Mouse (Mus musculus) colon, adult 2 months (tissue): ENCODE data around the gene Usf2. TPM values are rescaled to one million over a fixed set of nuclear protein-coding genes. Genes with fewer than 3 reads are reported as not detected.

Source experiments
- polyA plus RNA-seq: library from polyadenylated mRNA; depleted of rRNA; stranded (reverse); fragments of >200 nt; gene quantifications from 2 replicates; pipeline ENCODE4 v1.2.3, GENCODE M21; 2012; rRNA removed

Usf2 gene
- polyA plus RNA-seq, result 131 and 151 TPM in 2 replicates

GRCm38 (mm10) chr7:30956756-30957366 lies at the start of gene Usf2:
Gene Usf2 (minus strand): TSS chr7:30956803.

GRCm38 (mm10) chr7:30973501-30974289 lies 17.1 kb upstream of the Usf2 start, which contains the start of gene Fam187b:
Gene Fam187b (plus strand): TSS chr7:30973790.

GRCm38 (mm10) chr7:30973251-30973500 lies 16.6 kb upstream of the Usf2 start, which contains the start of gene Lsr:
Gene Lsr (minus strand): TSS chr7:30973464.

GRCm38 (mm10) chr7:30943909-30944635 lies 12.5 kb downstream of the Usf2 start, which contains the start of gene Hamp:
Gene Hamp (minus strand): TSS chr7:30944032.

GRCm38 (mm10) chr7:30924581-30924980 lies 32.0 kb downstream of the Usf2 start, which contains the start of gene Hamp2:
Gene Hamp2 (minus strand): TSS chr7:30924681.

GRCm38 (mm10) chr7:30914732-30915131 lies 41.9 kb downstream of the Usf2 start, which contains the start of gene Mag:
Gene Mag (minus strand): TSS chr7:30914873.

Other genes with a start within 250 kb of the Usf2 start
- 0.51 and 0.90 TPM in 2 replicates for gene Atp4a, start 244.6 kb downstream of the Usf2 start, polyA plus RNA-seq
- 158 and 172 TPM in 2 replicates for gene Tmem147, start 227.3 kb downstream of the Usf2 start, polyA plus RNA-seq
- not detected in 2 replicates for gene Gapdhs, start 213.1 kb downstream of the Usf2 start, polyA plus RNA-seq
- gene Sbsn, start 205.3 kb downstream of the Usf2 start, polyA plus RNA-seq, result 1.2 and 1.8 TPM in 2 replicates
- gene Dmkn, start 193.0 kb downstream of the Usf2 start, polyA plus RNA-seq, result 3.6 and 5.1 TPM in 2 replicates
- not detected in 2 replicates for gene Krtdap, start 168.9 kb downstream of the Usf2 start, polyA plus RNA-seq
- gene Ffar2, start 133.0 kb downstream of the Usf2 start, polyA plus RNA-seq, result 65.9 and 69.4 TPM in 2 replicates
- 1.6 and 3.7 TPM in 2 replicates for gene Ffar3, start 100.6 kb downstream of the Usf2 start, polyA plus RNA-seq
- 0.62 and 0.66 TPM in 2 replicates for gene Ffar1, start 95.2 kb downstream of the Usf2 start, polyA plus RNA-seq
- 3.6 and 5.0 TPM in 2 replicates for gene Cd22, start 76.5 kb downstream of the Usf2 start, polyA plus RNA-seq
- 0.63 and 0.67 TPM in 2 replicates for gene Mag, start 41.9 kb downstream of the Usf2 start, polyA plus RNA-seq
- 1.2 and 15.5 TPM in 2 replicates for gene Hamp2, start 32.1 kb downstream of the Usf2 start, polyA plus RNA-seq
- gene Hamp, start 12.8 kb downstream of the Usf2 start, polyA plus RNA-seq, result 0.73 and 1.2 TPM in 2 replicates
- 312 and 358 TPM in 2 replicates for gene Lsr, start 16.7 kb upstream of the Usf2 start, polyA plus RNA-seq
- gene Fam187b, start 17.0 kb upstream of the Usf2 start, polyA plus RNA-seq, result 4.6 and 5.6 TPM in 2 replicates
- 40.4 and 41.9 TPM in 2 replicates for gene Fxyd5, start 85.7 kb upstream of the Usf2 start, polyA plus RNA-seq
- gene Fxyd7, start 94.7 kb upstream of the Usf2 start, polyA plus RNA-seq, result 6.2 and 7.2 TPM in 2 replicates
- gene Fxyd1, start 100.4 kb upstream of the Usf2 start, polyA plus RNA-seq, result 192 and 199 TPM in 2 replicates
- gene Lgi4, start 102.5 kb upstream of the Usf2 start, polyA plus RNA-seq, result 10.7 and 11.0 TPM in 2 replicates
- 95.3 and 98.5 TPM in 2 replicates for gene Fxyd3, start 119.9 kb upstream of the Usf2 start, polyA plus RNA-seq
- gene Hpn, start 158.5 kb upstream of the Usf2 start, polyA plus RNA-seq, result 27.3 and 27.8 TPM in 2 replicates
- gene Scn1b, start 170.2 kb upstream of the Usf2 start, polyA plus RNA-seq, result 36.5 and 37.2 TPM in 2 replicates
- 74.4 and 76.3 TPM in 2 replicates for gene Gramd1a, start 199.1 kb upstream of the Usf2 start, polyA plus RNA-seq